Mouse (Mus musculus) forebrain, embryonic 11.5 days (tissue): Measurements from ENCODE around the gene Fbxw15. TPM values are rescaled to one million over a fixed set of nuclear protein-coding genes. Genes with fewer than 3 reads are reported as not detected.

Experiments used
- ATAC-seq: fragments of 200-750 bp; cut with Nextera tagmentation; replicated peaks from 2 replicates; pipeline ENCODE4 v1.8.0; 2017; ENCODE audit warnings: moderate TSS enrichment; ENCODE audit not compliant: low FRiP score
- DNase-seq: peaks from one replicate; pipeline ENCODE4 v3.0.0-alpha.2; 2017; ENCODE audit warnings: low spot score
- H3K27ac ChIP-seq: fragments of 300-500 bp; sonication (generic); 2 replicates; pipeline ENCODE4 v1.5.1; 2014; ENCODE audit warnings: low read depth, low read length
- H3K27me3 ChIP-seq: fragments of 300-500 bp; sonication (generic); 2 replicates; pipeline ENCODE4 v1.6.1; 2014; ENCODE audit warnings: mild to moderate bottlenecking, low read length, mixed read lengths; ENCODE audit not compliant: control insufficient read depth, insufficient read depth
- H3K36me3 ChIP-seq: fragments of 300-500 bp; sonication (generic); 2 replicates; pipeline ENCODE4 v1.6.1; 2014; ENCODE audit warnings: mild to moderate bottlenecking, low read length, moderate library complexity, mixed read lengths; ENCODE audit not compliant: control insufficient read depth, insufficient read depth
- H3K4me1 ChIP-seq: fragments of 300-500 bp; sonication (generic); replicated peaks from 2 replicates; pipeline ENCODE4 v1.6.1; 2014; ENCODE audit warnings: low read length, mixed read lengths; ENCODE audit not compliant: control insufficient read depth, insufficient read depth
- H3K4me2 ChIP-seq: fragments of 300-500 bp; sonication (generic); 2 replicates; pipeline ENCODE4 v1.6.1; 2014; ENCODE audit warnings: low read depth, mild to moderate bottlenecking, low read length, moderate library complexity, mixed read lengths; ENCODE audit not compliant: severe bottlenecking
- H3K4me3 ChIP-seq: fragments of 300-500 bp; sonication (generic); 2 replicates; pipeline ENCODE4 v1.5.1; 2014; ENCODE audit warnings: low read depth, low read length
- H3K9ac ChIP-seq: fragments of 300-500 bp; sonication (generic); 2 replicates; pipeline ENCODE4 v1.6.1; 2014; ENCODE audit warnings: low read length
- H3K9me3 ChIP-seq: fragments of 300-500 bp; sonication (generic); 2 replicates; pipeline ENCODE4 v1.6.1; 2016; ENCODE audit warnings: low read length, mixed read lengths; ENCODE audit not compliant: control insufficient read depth
- WGBS: fragments of 180-500 bp; shearing (Covaris S2); extraction: QIAGEN DNeasy Blood & Tissue Kit; methylation state at CpG from one replicate; pipeline ENCODE4 v1.1.7; 2014; 5-methylcytosine and 5-hydroxymethylcytosine counted together
- polyA plus RNA-seq: library from polyadenylated mRNA; unstranded; fragments of >200 nt; fragmentation: Nextera tagmentation; extraction: Ambion mirVana; gene quantifications from 2 replicates; pipeline ENCODE4 v1.2.1, GENCODE M21; 2014

Fbxw15 gene
- polyA plus RNA-seq, 1 experiment from 2014 or later, result not detected

DNA sequence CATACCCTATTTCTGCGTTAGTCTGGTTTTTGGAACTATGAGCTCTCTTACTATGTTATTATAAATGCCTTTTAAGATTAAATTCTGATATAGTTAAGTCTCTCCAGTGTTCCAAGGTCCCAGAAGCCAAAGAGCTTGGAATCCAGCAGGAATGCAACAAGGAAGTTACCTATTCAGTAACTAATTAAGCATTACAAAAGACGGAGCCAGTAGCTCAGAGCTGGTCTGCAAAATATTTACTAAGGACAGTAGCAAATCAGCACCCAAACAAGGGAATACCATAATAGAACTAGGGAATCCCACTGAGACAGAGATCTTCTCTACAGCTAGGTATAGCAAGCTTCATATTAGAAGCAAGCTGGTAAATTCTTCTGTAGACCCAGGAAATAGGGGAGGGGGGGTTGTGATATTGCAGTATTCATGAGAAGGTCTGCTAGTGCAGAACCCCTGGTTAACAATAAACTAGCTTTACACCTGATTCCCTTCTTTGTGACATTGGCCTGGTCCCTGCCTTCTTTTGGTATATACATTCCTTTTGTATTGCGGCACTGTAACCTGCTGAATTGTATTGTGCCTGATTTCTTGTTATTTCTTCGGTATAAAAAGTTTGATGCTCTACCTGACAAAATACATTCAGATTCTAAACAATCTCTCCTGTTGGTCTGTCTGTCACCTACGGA lies 44.5 kb downstream of the Fbxw15 start:
- Histone ChIP-seq H3K4me1 (no peaks in the 10 kb centered on the region), H3K4me2 (no peak overlapping the region), H3K27me3 (no peaks in the 10 kb centered on the region), H3K9ac (no peak overlapping the region), H3K4me3 (no peak overlapping the region), H3K27ac (no peak overlapping the region), H3K36me3 (no peaks in the 10 kb centered on the region), H3K9me3 (no peaks in the 10 kb centered on the region)
- DNase-seq (no peak), ATAC-seq (no peak)
- WGBS, result 80% methylated on average over 5 of the region's 5 CpGs

Other genes with a start within 250 kb of the Fbxw15 start
- gene Fbxw28, start 228.6 kb downstream of the Fbxw15 start, polyA plus RNA-seq, result not detected in 2 replicates
- not detected in 2 replicates for gene Fbxw22, start 164.0 kb downstream of the Fbxw15 start, polyA plus RNA-seq
- not detected in 2 replicates for gene Fbxw16, start 119.1 kb downstream of the Fbxw15 start, polyA plus RNA-seq
- gene Fbxw19, start 72.4 kb downstream of the Fbxw15 start, polyA plus RNA-seq, result not detected in 2 replicates
- not detected in 2 replicates for gene Fbxw24, start 57.8 kb upstream of the Fbxw15 start, polyA plus RNA-seq
- not detected in 2 replicates for gene Fbxw25, start 96.4 kb upstream of the Fbxw15 start, polyA plus RNA-seq
- gene Fbxw18, start 134.4 kb upstream of the Fbxw15 start, polyA plus RNA-seq, result not detected in 2 replicates
- gene Fbxw26, start 177.8 kb upstream of the Fbxw15 start, polyA plus RNA-seq, result not detected in 2 replicates
- not detected in 2 replicates for gene Fbxw27, start 222.4 kb upstream of the Fbxw15 start, polyA plus RNA-seq
- not detected in 2 replicates for gene Spink8, start 244.0 kb upstream of the Fbxw15 start, polyA plus RNA-seq